Mouse (Mus musculus) large intestine, adult 2 months (tissue): ENCODE data around the gene As3mt. TPM values are rescaled to one million over a fixed set of nuclear protein-coding genes. Genes with fewer than 3 reads are reported as not detected.
"Not testable (repeated sequence)": the region's sequence is repeated elsewhere in the genome, so short reads cannot be mapped to it uniquely, and the experiment has no call there.

Experiments
- DNase-seq: peaks from one replicate; pipeline ENCODE4 v3.0.0-alpha.2; 2012; ENCODE audit warnings: low read depth, low spot score
- WGBS: fragments of 180-500 bp; shearing (Covaris S2); methylation state at CpG from one replicate; pipeline ENCODE4 v1.1.7; 2018; 5-methylcytosine and 5-hydroxymethylcytosine counted together
- polyA plus RNA-seq: library from polyadenylated mRNA; depleted of rRNA; stranded (reverse); fragments of >200 nt; gene quantifications from 2 replicates; pipeline ENCODE4 v1.2.3, GENCODE M21; 2012

As3mt gene
- polyA plus RNA-seq, 1 experiment: 19.9 TPM

DNA sequence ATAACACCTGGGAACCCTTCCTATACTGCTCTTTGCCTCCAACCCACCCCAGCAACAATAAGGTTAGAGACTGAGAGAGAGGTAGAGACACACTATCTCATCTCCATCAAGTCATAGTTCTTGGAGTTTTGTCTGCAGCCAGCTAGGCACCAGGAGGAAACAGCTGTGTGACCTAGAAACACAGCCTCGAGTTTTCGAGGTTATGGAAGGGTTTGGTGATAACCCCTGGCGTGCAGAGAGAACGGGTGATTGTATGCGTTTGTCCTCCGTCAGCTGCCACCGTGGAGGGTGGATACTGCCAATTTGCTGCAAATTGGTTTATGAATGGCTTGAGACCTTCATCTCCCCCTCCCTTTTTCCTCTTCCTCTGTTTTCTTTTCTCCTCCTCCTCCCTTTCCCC is 29.8 kb downstream of the As3mt start:
- DNase-seq: no peak
- WGBS: 67% methylated on average over 7 of the region's 7 CpGs

DNA sequence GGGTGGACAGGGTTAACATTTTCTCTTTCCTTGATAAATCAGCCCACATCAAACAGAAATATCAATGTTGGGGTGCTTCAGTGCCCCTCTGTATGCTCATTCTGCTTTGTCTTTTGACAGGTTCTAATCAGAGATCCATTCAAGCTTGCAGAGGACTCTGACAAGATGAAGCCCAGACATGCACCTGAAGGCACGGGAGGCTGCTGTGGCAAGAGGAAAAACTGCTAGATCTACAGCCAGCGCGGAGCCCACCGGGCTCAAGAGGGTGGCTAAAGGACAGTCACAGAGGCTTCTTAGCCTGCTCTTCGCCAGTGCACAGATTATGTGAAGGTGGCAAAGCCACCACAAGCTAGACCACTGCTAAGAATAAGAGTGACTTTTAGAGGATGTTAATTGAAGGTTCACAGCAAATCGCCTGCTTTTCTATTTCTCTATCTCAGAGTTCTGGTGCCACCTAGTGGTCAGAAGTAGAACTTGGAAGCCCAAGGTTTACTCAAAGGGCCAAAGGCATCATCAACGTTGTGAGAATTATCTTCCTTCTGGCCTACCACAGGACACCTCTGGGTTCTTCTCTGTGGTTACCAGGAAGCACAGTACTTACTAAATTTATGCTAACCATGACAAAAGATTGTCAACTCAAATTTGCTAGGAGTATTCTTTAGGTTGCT is 33.2 kb downstream of the As3mt start:
- peak; percentile 44 for DNase-seq
- 58% methylated on average over 7 of the region's 7 CpGs for whole genome bisulfite sequencing

DNA sequence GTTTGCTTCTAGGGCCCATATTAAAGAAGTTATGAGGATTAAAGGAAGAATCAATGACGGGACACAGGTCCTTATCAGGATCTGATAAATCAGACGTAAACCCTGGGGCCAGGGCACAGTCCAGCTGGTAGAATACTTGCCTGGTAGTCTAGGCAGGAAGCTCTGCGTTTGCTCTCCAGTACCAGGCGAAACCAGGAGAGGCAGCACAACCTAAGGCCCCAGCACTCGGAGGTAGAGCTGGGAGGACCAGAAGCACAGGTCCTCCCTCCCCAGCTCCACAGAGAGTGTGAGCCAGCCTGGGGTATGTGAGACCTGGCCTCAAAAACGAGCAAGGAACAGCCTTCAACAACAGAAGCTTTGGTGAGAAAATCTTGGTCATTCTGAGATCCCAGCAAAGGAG is 34.3 kb downstream of the As3mt start:
- no peak for DNase-seq
- WGBS: 68% methylated on average over 6 of the region's 6 CpGs

DNA sequence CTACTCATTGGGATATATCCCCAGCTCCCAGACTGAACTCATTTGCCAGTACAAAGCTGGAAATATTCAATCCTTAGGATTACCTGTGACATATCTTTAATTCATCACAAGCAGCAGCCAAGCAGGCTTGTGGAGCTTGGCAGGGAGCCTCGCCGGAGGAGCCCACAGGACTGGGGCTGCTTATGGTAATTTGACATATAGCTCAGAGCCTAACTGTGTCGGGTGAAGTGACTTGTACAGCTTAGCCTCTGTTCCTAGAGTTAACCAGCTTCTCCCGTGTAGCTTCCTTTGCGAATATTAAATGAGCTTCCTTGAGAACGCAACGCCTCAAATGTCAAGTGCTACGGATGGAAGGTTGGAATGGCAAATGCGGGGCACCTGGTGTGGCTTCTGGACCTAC is 37.4 kb downstream of the As3mt start:
- WGBS: 72% methylated on average over 9 of the region's 9 CpGs
- no peak for DNase-seq

DNA sequence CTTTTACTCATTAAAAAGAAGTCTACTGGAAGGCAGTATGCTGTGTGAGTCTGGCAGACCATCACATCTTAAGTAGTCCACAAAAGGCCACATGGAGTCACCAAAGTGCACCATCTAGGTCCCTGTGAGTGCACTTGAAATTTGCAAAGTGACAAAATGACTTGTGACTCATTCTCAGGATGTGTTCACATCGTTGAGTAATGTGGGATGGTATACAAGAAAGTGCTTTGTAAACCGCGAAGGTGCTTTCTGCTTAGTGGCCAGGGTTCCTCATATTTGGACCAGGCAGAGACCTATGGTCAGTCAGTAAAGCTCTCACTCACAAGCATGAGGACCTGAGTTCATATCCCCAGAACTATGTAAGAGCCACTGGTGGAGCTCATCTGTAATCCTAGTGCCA is 40.5 kb downstream of the As3mt start:
- DNase-seq: no peak
- 79% methylated on average over 3 of the region's 3 CpGs for WGBS

DNA sequence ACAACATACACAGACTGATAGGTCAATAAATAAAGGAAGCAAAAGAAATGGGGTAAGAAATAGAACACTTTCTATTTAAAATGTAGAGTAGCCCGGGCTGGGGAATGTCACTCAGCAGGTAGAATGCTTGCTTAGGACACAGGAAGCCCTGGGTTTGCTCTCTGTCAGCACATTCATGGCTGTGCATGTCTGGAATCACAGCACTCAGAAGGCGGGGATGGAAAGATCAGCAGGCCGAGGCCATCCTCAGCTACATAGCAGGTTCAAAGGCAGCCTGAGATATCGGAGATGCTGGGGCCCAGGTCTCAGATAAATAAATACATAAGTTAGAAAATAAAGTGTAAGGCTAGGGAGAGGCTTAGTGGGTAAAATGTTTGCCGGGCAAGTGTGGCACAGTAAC is 45.0 kb downstream of the As3mt start:
- 79% methylated on average over 5 of the region's 5 CpGs for WGBS
- no peak for DNase-seq

DNA sequence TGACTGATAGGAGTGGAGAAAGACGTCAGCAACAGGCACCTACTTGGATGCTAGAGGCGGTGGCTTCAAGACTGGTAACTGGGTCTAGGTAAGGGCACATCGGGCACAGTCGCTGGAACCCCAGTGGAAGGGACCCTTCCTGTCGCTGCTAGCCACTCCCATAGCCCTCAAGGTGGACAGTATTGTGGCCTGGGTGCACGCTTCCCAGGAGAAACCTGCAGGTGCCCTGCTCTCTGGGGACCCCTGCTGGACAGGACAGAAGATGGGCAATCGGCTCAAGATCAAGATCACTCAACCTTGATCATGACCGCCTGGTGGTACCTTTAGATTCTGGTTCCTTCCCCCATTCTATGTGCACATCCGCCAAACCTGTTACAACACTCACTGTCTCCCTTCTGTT is 47.8 kb downstream of the As3mt start:
- no peak for DNase-seq
- WGBS: 42% methylated on average over 9 of the region's 9 CpGs

DNA sequence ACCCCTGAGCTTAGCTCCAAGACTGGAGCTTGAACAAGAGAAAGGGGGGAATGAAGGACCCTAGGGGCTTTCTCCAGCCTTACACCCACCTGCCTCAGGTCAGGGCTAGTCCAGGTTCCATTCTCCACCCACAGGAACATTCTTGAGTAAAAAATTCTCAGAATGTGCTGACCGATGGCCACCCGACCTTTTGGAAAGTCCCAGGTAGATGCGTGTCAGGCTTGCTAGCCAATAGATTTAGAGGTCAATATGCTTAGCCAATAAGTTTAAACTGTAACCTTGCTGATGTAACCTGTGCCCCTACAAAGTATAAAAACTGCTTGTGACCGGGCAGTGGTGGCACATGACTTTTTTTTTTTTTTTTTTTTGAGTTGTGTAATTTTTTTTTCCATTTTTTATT is 49.0 kb downstream of the As3mt start:
- no peak for DNase-seq
- WGBS: 65% methylated on average over 4 of the region's 4 CpGs

DNA sequence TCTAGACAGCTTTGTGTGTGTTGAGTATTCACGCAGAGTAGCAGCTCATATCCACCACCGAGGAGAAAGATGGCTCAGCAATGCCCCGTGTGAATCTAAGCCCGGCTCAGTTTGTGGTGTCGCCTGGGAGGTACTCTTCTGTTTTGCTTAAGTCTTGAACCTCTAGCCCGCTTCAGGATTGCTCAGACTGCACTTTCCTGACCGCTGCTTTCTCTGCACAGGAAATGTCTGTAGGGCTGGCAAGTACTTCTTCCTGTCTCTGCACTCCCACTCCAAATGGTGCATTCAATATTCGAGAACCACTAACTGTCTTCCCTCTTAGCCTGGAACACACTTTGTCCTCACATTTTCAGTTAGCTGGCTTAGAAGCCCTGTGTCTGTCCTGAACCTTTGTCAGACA is 51.8 kb downstream of the As3mt start:
- WGBS: 54% methylated on average over 8 of the region's 8 CpGs
- DNase-seq: no peak

DNA sequence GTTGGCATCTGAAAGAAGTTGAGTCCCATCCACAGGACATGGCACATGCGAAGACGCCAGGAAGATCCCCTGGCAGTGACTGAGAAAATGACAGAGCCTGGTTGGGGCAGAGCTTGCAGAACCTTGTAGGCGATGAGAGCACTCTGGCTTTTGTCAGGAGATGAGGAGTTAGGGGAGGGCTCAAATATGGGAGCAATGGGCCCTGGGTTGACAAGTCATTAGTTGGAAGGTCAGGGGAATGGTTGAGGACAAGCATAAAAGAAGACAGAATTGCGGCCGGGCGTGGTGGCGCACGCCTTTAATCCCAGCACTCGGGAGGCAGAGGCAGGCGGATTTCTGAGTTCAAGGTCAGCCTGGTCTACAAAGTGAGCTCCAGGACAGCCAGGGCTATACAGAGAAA is 52.7 kb downstream of the As3mt start:
- DNase-seq: not testable (repeated sequence)
- WGBS: 81% methylated on average over 10 of the region's 10 CpGs

DNA sequence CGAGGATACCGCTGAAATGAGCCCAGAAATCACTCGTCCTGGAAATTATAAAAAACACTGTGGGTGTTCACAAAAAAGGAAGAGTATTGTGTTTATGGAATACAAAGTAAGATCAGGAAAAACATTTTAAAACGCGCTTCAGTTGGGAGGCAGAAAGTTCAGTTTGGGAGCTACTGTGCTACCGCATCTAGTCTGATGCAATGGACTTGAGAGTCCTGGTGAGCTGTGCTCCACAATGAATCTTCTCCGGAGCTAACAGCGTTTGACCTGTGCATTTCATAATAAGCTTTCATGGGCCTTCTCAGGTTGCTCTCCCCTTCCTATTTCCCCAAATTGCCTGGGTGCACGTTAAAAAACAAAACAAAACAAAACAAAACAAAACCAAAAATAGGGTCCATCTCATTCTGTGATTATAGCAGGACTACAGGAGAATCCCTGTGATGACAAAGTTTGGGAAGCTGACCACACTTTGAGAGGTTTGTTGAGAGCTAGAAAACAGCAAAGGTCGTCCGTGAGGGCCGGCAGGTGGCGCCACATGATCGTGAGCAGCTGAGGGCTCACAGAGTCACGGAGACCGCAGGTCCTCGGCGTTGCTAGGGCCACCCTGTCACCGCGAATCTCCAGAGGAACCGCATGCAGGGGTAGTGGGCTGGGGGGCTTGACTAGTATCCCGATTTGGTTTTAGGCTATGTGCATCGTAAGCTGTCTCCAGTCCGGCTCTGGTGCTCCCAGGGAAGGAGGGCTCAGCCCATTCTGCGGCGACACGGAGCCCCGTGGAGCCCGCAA is 53.3 kb downstream of the As3mt start:
- peak; percentile 44 for DNase-seq
- WGBS: 17% methylated on average over 29 of the region's 29 CpGs

DNA sequence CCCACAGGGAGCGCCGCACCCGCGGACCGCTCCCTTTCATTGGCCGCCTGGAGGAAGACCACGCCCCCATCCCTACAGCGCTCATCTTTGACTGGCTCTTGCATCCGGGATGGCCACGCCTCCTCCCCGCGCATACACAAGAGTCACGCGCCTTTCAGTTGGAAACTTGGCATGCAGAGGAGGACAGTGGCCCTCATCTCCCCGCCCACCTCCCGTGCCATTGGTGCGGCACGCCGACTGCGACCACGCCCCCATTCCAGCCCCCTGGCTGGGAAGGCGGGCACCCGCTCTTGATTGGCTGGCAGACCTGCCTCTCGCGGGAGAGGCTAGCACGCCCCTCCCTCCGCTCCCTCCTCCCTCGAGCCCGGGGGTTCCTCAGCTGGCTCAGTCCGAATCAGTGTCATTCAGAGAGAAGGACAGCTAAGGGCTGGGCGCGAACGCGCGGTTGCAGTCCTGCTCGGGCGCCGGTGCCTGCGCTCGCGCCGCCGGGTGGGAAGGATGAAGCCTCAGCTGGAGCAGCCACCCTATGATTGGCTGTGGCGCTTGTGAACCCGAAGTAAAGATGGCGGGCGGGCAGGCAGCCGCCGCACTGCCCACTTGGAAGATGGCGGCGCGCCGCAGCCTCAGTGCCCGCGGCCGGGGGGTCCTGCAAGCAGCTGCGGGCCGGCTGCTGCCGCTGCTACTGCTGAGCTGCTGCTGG is 54.1 kb downstream of the As3mt start, which contains the start of gene Cnnm2:
Gene Cnnm2, plus strand, starts transcription at position 350 of the 700 bp plus-strand sequence.
- WGBS: 1% methylated on average over 59 of the region's 59 CpGs

DNA sequence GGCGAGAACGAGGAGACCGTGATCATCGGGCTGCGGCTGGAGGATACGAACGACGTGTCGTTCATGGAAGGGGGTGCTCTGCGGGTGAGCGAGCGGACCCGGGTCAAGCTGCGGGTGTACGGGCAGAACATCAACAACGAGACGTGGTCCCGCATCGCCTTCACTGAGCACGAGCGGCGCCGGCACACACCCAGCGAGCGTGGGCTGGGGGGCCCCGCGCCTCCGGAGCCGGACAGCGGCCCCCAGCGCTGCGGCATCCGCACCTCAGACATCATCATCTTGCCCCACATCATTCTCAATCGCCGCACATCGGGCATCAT is 54.7 kb downstream of the As3mt start:
- DNase-seq: no peak
- WGBS: under 1% methylated on average over 36 of the region's 36 CpGs

More for the DNA sequence above, 54.1 kb downstream of the As3mt start, which contains the start of gene Cnnm2:
- DNase-seq: peak; percentile 95

DNA sequence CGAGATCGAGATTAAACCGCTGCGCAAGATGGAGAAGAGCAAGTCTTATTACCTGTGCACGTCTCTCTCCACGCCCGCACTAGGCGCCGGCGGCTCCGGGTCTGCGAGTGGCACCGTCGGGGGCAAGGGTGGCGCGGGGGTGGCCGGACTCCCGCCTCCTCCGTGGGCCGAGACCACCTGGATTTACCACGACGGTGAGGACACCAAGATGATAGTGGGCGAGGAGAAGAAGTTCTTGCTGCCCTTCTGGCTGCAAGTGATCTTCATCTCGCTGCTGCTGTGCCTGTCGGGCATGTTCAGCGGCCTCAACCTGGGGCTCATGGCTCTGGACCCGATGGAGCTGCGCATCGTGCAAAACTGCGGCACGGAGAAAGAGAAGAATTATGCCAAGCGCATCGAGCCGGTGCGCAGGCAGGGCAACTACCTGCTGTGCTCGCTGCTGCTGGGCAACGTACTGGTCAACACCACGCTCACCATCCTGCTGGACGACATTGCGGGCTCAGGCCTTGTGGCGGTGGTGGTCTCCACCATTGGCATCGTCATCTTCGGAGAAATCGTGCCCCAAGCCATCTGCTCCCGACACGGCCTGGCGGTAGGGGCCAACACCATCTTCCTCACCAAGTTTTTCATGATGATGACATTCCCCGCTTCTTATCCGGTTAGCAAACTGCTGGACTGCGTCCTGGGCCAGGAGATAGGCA is 55.2 kb downstream of the As3mt start:
- 2% methylated on average over 50 of the region's 50 CpGs for WGBS
- no peak for DNase-seq

DNA sequence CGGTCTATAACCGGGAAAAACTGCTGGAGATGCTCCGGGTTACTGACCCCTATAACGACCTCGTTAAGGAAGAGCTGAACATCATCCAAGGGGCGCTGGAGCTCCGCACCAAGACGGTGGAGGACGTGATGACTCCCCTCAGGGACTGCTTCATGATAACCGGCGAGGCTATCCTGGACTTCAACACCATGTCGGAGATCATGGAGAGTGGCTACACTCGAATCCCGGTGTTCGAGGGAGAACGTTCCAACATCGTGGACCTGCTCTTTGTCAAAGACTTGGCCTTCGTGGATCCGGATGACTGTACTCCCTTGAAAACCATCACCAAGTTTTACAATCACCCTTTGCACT is 55.7 kb downstream of the As3mt start:
- DNase-seq: no peak
- 7% methylated on average over 19 of the region's 19 CpGs for WGBS

DNA sequence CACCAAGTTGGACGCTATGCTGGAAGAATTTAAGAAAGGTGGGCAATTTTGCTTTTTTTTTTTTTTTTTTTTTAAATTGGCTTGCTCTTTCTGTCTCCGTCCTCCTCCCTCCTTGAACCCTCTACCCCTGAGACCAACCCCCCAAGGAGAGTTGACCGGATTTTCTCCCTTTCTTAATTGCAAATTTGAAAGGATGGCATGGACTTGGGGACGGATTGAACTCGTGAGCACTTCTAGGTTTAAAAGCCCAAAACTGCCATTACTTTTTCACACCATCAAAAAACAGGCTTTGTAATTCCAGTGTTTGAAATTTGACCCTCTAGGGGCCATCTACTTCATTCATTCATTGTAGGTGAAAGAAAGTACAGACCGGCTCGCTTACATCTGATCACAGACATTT is 56.1 kb downstream of the As3mt start:
- DNase-seq: no peak
- WGBS: 68% methylated on average over 7 of the region's 7 CpGs

DNA sequence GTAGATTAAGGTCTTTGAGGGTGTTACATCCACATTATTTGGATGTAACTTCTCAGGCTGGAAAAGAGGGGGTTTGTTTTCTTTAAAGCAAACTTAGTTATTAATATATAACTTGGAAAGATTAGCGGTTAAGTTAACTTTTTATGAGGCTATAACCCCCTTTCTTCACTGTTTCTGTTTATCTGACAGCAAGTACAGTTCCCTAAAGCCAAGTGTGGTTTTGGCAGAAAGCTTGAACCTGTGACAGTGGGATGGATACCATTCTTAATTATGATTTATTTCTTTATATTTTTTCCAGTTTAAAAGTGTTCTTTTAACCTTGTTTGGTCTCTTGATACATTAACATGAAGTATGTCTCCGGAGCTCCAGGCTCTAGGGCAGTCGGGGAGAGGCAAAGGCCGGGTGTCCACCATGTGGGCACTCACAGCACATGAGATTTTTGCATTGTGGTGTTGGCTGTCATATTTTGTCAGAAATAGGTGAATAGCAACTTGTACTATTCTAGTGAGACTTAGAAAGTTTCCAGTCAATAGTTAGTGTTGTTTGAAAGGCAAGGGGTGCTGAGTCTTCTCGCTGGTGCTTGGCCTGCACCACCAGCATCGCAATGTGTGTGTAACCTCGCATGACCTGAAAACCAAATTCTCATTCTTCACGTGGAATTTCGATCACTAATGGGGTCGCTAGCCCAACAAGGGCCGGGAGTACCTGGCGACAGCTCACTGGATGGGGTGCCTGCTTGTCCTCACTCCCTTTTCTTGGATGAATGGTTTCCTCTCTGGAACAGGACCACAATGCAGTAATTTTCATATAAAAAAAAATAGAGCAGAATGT is 56.9 kb downstream of the As3mt start:
- 78% methylated on average over 12 of the region's 12 CpGs for WGBS
- no peak for DNase-seq

DNA sequence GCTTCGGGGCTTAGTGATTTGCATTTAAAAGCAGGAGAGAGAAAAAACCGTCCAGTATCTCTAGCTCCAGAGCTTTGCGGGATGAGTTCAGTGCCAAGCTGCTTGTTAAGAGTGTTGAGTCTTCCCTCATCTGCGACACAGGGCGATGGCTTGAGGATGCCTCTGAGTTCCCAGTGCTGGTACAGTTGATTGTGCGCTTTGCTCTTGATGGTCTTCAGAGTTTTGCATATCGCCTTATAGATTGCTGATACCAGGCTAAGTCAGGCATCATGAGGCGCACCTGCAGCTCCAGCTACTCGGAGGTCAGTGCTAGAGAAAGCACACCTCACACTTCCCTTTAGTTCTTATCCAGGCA is 57.5 kb downstream of the As3mt start:
- no peak for DNase-seq
- 89% methylated on average over 9 of the region's 9 CpGs for WGBS

DNA sequence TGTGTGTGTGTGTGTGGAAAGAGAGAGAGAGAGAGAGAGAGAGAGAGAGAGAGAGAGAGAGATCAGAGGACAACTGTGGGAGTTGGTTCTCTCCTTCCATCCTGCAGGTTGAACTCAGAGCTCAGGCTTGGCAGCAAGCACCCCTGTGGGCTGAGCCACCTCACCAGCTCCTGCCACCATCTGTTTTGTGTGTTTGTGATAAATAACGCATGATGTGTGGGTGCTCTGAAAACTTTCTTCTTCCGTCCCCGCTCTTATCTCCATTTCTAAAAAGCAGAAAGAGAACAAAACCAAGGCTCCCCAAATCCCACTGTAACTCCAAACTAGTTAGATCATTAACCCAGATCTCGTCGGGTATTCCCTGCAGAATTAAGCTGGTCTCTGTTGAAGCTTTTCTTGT is 58.9 kb downstream of the As3mt start:
- WGBS: 72% methylated on average over 5 of the region's 5 CpGs
- no peak for DNase-seq

DNA sequence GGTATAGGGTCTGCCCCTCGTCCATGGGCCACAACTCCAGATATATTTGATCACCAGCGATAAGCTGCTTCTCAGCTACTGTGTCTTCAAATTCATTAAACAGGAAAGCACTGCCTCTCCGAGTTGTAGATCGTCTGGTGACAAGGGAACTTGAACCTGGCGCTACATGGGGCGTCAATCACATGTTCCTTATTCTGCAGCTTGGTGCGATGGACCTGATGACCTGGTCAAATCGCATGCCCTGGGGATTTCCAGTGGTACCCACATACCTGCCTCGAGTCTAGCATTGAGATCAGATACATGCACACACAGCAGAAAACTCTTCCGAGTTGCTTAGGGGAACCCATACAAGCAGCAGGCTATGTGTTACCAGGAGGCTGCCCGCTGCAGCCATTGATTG is 62.5 kb downstream of the As3mt start:
- DNase-seq: no peak
- WGBS: 91% methylated on average over 11 of the region's 11 CpGs
